Mouse (Mus musculus) heart, embryonic 16.5 days (tissue): ENCODE results near the gene Gadl1. TPM values are rescaled to one million over a fixed set of nuclear protein-coding genes. Genes with fewer than 3 reads are reported as not detected.
"Not testable (repeated sequence)": the region's sequence is repeated elsewhere in the genome, so short reads cannot be mapped to it uniquely, and the experiment has no call there.

Experiments used
- ATAC-seq: fragments of 200-750 bp; cut with Nextera tagmentation; replicated peaks from 2 replicates; pipeline ENCODE4 v1.8.0; 2017; ENCODE audit warnings: moderate number of reproducible peaks; ENCODE audit not compliant: insufficient read depth, low FRiP score; ENCODE audit errors: extremely low read depth
- H3K27ac ChIP-seq: fragments of 300-500 bp; sonication (generic); 2 replicates; pipeline ENCODE4 v1.5.1; 2014; ENCODE audit warnings: mild to moderate bottlenecking, low read length, control low read depth, moderate library complexity
- H3K27me3 ChIP-seq: fragments of 300-500 bp; sonication (generic); 2 replicates; pipeline ENCODE4 v1.6.1; 2014; ENCODE audit warnings: low read length, mixed read lengths; ENCODE audit not compliant: control insufficient read depth, insufficient read depth
- H3K36me3 ChIP-seq: fragments of 300-500 bp; sonication (generic); 2 replicates; pipeline ENCODE4 v1.6.1; 2014; ENCODE audit not compliant: control insufficient read depth, insufficient read depth
- H3K4me1 ChIP-seq: fragments of 300-500 bp; sonication (generic); 2 replicates; pipeline ENCODE4 v1.6.1; 2014; ENCODE audit warnings: low read length, mixed read lengths; ENCODE audit not compliant: control insufficient read depth, insufficient read depth
- H3K4me2 ChIP-seq: fragments of 300-500 bp; sonication (generic); 2 replicates; pipeline ENCODE4 v1.6.1; 2014; ENCODE audit warnings: low read depth, mild to moderate bottlenecking, control low read depth, low read length
- H3K4me3 ChIP-seq: fragments of 300-500 bp; sonication (generic); 2 replicates; pipeline ENCODE4 v1.5.1; 2014; ENCODE audit warnings: mild to moderate bottlenecking, control low read depth, low read length
- H3K9ac ChIP-seq: fragments of 300-500 bp; sonication (generic); 2 replicates; pipeline ENCODE4 v1.6.1; 2014; ENCODE audit warnings: low read length, control low read depth
- H3K9me3 ChIP-seq: fragments of 300-500 bp; sonication (generic); replicated peaks from 2 replicates; pipeline ENCODE4 v1.6.1; 2016; ENCODE audit warnings: low read length; ENCODE audit not compliant: control insufficient read depth
- WGBS: fragments of 180-500 bp; shearing (Covaris S2); extraction: QIAGEN DNeasy Blood & Tissue Kit; methylation state at CpG from one replicate; pipeline ENCODE4 v1.1.7; 2014; 5-methylcytosine and 5-hydroxymethylcytosine counted together
- polyA plus RNA-seq: library from polyadenylated mRNA; unstranded; fragments of >200 nt; fragmentation: Nextera tagmentation; extraction: Ambion mirVana; gene quantifications from 2 replicates; pipeline ENCODE4 v1.2.1, GENCODE M21; 2015

The Gadl1 gene
- polyA plus RNA-seq, 1 experiment from 2014 or later: 1.2 TPM

DNA sequence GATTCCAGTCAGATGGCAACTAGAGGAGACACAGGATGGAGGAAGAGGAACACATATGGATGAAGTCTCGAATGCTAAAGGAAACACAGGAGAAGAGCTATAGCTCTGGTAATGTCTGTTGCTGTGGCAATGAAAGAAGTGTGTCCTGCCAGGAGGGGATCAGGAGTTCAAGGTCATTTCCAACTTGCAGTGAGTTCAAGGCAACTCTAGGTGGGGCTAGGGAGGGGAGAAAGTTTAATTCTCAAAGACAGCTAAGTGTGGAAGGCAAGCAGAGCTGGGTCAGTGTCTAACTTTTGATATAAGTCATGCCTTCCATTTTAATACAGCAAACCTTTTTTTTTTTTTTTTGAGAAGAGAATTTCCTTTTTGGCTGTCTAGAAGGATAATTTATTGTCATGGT is 140.7 kb downstream of the Gadl1 start:
- Histone ChIP-seq H3K9me3 (no peaks in the 10 kb centered on the region), H3K27ac (no peak overlapping the region), H3K9ac (no peak overlapping the region), H3K27me3 (no peaks in the 10 kb centered on the region), H3K4me2 (no peak overlapping the region), H3K4me3 (no peak overlapping the region), H3K4me1 (no peaks in the 10 kb centered on the region), H3K36me3 (no peaks in the 10 kb centered on the region)
- WGBS: 84% methylated on average over 1 of the region's 1 CpGs
- ATAC-seq: no peak

DNA sequence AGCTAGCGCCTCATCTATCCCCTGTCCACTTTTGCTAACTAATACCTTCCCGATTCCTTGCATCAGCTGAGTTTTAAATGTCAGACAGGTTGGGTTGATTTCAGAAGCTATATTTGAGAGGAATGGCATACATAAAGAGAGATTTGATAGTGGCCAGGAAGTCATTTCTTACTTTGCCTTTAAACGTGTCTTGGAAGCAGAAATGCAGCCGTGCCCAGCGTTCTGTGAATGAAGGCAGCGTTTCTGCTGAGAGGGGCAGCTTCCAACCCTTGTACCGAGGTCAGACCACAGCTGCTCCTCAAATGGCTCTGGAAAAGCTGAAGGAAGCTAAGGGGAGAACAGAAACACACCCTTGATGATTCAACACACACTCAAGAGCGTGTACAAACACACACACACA is 144.7 kb downstream of the Gadl1 start:
- 70% methylated on average over 8 of the region's 8 CpGs for WGBS
- H3K4me3 ChIP-seq: no peak overlapping the region
- H3K27ac ChIP-seq: no peak overlapping the region
- no peaks in the 10 kb centered on the region for H3K4me1 ChIP-seq
- no peak overlapping the region for H3K9ac ChIP-seq
- H3K9me3 ChIP-seq: peaks cover 7% of the 10 kb centered on the region
- no peak overlapping the region for H3K4me2 ChIP-seq
- H3K27me3 ChIP-seq: no peaks in the 10 kb centered on the region
- no peaks in the 10 kb centered on the region for H3K36me3 ChIP-seq
- ATAC-seq: no peak

GRCm38 (mm10) chr9:116058475-116058874 is 149.2 kb downstream of the Gadl1 start:
- H3K36me3 ChIP-seq: no peaks in the 10 kb centered on the region
- H3K4me2 ChIP-seq: no peak overlapping the region
- H3K9ac ChIP-seq: no peak overlapping the region
- H3K27me3 ChIP-seq: no peaks in the 10 kb centered on the region
- no peaks in the 10 kb centered on the region for H3K4me1 ChIP-seq
- WGBS: 81% methylated on average over 4 of the region's 4 CpGs
- ATAC-seq: no peak
- peaks cover 7% of the 10 kb centered on the region for H3K9me3 ChIP-seq
- no peak overlapping the region for H3K27ac ChIP-seq
- no peak overlapping the region for H3K4me3 ChIP-seq

GRCm38 (mm10) chr9:116059156-116059555 is 149.9 kb downstream of the Gadl1 start:
- H3K9me3 ChIP-seq: peaks cover 7% of the 10 kb centered on the region
- WGBS: 53% methylated on average over 4 of the region's 4 CpGs
- H3K27ac ChIP-seq: no peak overlapping the region
- no peak overlapping the region for H3K9ac ChIP-seq
- H3K4me3 ChIP-seq: no peak overlapping the region
- H3K36me3 ChIP-seq: no peaks in the 10 kb centered on the region
- ATAC-seq: no peak
- H3K4me2 ChIP-seq: no peak overlapping the region
- H3K4me1 ChIP-seq: no peaks in the 10 kb centered on the region
- no peaks in the 10 kb centered on the region for H3K27me3 ChIP-seq

DNA sequence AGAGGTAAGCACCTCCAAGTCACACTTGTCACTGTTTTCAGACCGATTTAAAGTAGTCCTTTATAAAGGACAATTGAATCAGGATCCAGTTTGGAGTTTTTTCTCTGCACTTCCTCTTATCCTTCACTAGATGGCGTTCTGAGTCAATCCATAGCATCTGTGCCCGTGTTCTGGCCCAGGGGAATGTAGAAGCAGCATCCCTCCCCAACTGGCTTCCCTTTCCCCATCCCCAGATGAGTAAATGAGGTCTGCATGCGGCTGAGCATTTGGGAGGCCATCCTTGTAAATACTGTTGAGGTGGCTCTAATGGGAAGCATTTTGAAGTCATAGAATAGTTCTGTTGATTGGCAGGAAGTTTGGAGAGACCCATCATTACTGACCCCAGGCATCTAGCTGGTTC is 151.4 kb downstream of the Gadl1 start:
- no peak overlapping the region for H3K4me3 ChIP-seq
- WGBS: 10% methylated on average over 4 of the region's 4 CpGs
- H3K9ac ChIP-seq: no peak overlapping the region
- H3K27me3 ChIP-seq: no peaks in the 10 kb centered on the region
- no peak overlapping the region for H3K27ac ChIP-seq
- H3K4me2 ChIP-seq: no peak overlapping the region
- no peaks in the 10 kb centered on the region for H3K36me3 ChIP-seq
- H3K4me1 ChIP-seq: no peaks in the 10 kb centered on the region
- H3K9me3 ChIP-seq: peaks cover 7% of the 10 kb centered on the region
- no peak for ATAC-seq

DNA sequence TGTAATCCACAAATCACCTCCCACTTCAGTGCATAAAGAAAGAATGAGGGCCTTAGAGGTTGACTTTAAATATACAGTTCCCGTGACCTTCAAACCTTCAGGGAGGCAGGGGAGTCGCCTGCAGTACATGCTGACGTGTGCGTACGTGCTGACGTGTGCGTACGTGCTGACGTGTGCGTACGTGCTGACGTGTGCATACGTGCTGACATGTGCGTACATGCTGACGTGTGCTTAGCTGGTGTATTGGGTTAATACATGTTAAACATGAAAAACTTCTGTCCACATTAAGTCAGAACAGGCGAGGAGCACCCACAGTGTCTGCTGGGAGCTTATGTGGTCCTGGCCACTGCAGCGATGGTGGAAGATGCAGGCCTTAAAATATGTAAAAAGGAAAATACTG is 155.5 kb downstream of the Gadl1 start:
- no peak for ATAC-seq
- no peaks in the 10 kb centered on the region for H3K4me1 ChIP-seq
- H3K27ac ChIP-seq: no peak overlapping the region
- no peaks in the 10 kb centered on the region for H3K36me3 ChIP-seq
- WGBS: 79% methylated on average over 17 of the region's 17 CpGs
- no peaks in the 10 kb centered on the region for H3K27me3 ChIP-seq
- H3K9me3 ChIP-seq: no peaks in the 10 kb centered on the region
- H3K4me2 ChIP-seq: no peak overlapping the region
- H3K4me3 ChIP-seq: no peak overlapping the region
- H3K9ac ChIP-seq: no peak overlapping the region

- H3K36me3 ChIP-seq, H3K4me1 ChIP-seq, H3K9ac ChIP-seq, ATAC-seq, H3K4me3 ChIP-seq, H3K27me3 ChIP-seq, H3K4me2 ChIP-seq, H3K9me3 ChIP-seq, H3K27ac ChIP-seq: not testable (repeated sequence)
- 96% methylated on average over 1 of the region's 1 CpGs for WGBS
Observed at GRCm38 (mm10) chr9:116071561-116071960, 162.3 kb downstream of the Gadl1 start.

GRCm38 (mm10) chr9:116076163-116076562 is 166.9 kb downstream of the Gadl1 start:
- Histone ChIP-seq H3K4me2 (no peak overlapping the region), H3K4me1 (no peaks in the 10 kb centered on the region), H3K9ac (no peak overlapping the region), H3K27me3 (no peaks in the 10 kb centered on the region), H3K9me3 (no peaks in the 10 kb centered on the region), H3K36me3 (no peaks in the 10 kb centered on the region), H3K4me3 (no peak overlapping the region), H3K27ac (no peak overlapping the region)
- ATAC-seq: no peak
- 75% methylated on average over 4 of the region's 4 CpGs for WGBS

- H3K27me3 ChIP-seq: no peaks in the 10 kb centered on the region
- no peaks in the 10 kb centered on the region for H3K9me3 ChIP-seq
- WGBS: 65% methylated on average over 2 of the region's 2 CpGs
- H3K4me1 ChIP-seq: no peaks in the 10 kb centered on the region
- no peak overlapping the region for H3K27ac ChIP-seq
- ATAC-seq: peak; percentile 73; the same call in 1 of the 2 replicates
- H3K4me2 ChIP-seq: no peak overlapping the region
- H3K36me3 ChIP-seq: no peaks in the 10 kb centered on the region
- H3K9ac ChIP-seq: no peak overlapping the region
- no peak overlapping the region for H3K4me3 ChIP-seq
Observed at GRCm38 (mm10) chr9:116076946-116077345, 167.7 kb downstream of the Gadl1 start.

DNA sequence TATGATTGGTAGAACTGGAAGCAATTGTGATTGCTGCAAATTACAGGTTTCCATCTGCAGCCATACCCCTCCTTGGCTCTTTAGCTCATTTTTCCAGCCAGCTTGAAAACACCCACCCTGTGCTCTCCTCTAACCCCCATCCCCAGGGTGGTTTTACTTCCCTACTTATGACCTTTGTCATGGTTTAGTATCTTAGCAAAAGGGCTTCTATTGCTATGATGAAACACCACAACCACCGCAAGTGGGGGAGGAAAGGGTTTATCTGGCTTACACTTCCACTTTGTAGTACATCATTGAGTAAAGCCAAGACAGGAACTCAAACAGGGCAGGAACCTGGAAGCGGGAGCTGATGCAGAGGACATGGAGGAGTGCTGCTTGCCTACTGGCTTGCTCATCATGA is 168.2 kb downstream of the Gadl1 start:
- Histone ChIP-seq H3K4me2 (no peak overlapping the region), H3K9ac (no peak overlapping the region), H3K27ac (no peak overlapping the region), H3K36me3 (no peaks in the 10 kb centered on the region), H3K27me3 (no peaks in the 10 kb centered on the region), H3K9me3 (no peaks in the 10 kb centered on the region), H3K4me3 (no peak overlapping the region), H3K4me1 (no peaks in the 10 kb centered on the region)
- no peak for ATAC-seq
- 78% methylated on average over 2 of the region's 2 CpGs for WGBS
